ENCODE assay signal across 8 mouse cellular contexts in genomic region chr3:102733936-102734312, GRCm38 (mm10). TPM values are rescaled to one million over a fixed set of nuclear protein-coding genes. Genes with fewer than 3 reads are reported as not detected.
A peak's percentile ranks its signal among the peaks of the same experiment; 100 is the strongest.
DNase-seq lines count a peak whose midpoint lies in the region; ATAC-seq and TF ChIP-seq lines count a peak whose summit lies in the region.

No protein-coding gene starts in this region.

- H3K4me1 ChIP-seq in heart, embryonic 12.5 days (replicated peaks), result peaks cover 47% of the 10 kb centered on the region
- H3K4me1 ChIP-seq in ES-Bruce4 (ENCODE audit: control insufficient read depth, insufficient read depth, low read length), result no peaks in the 10 kb centered on the region
- H3K4me1 ChIP-seq in forebrain, postnatal 0 days (ENCODE audit: insufficient read depth), result peaks cover 8% of the 10 kb centered on the region; the same call in 1 of the 2 replicates
- H3K4me1 ChIP-seq in liver, embryonic 16.5 days (ENCODE audit: control insufficient read depth, low read depth, low read length), result no peaks in the 10 kb centered on the region; the same call in 1 of the 2 replicates

- H3K4me2 ChIP-seq in heart, embryonic 12.5 days, result peak overlapping the region; percentile 95
- peak overlapping the region; percentile 72 for H3K4me2 ChIP-seq in forebrain, postnatal 0 days (ENCODE audit: low read depth)
- H3K4me2 ChIP-seq in liver, embryonic 16.5 days (ENCODE audit: low read depth, low read length), result peak overlapping the region; percentile 79; the same call in 1 of the 2 replicates

- H3K27ac ChIP-seq in heart, embryonic 12.5 days (ENCODE audit: poor library complexity, severe bottlenecking), result peak overlapping the region; percentile 96
- no peak overlapping the region for H3K27ac ChIP-seq in ES-Bruce4 (ENCODE audit: insufficient read depth, low read length)
- 0 out of 2 replicates have a peak overlapping the region, but pooled peaks have one; percentile 74 for H3K27ac ChIP-seq in forebrain, postnatal 0 days (ENCODE audit: low read depth, low read length)
- no peak overlapping the region for H3K27ac ChIP-seq in liver, embryonic 16.5 days (ENCODE audit: low read length)

- peak overlapping the region; percentile 93 for H3K9ac ChIP-seq in heart, embryonic 12.5 days
- H3K9ac ChIP-seq in ES-Bruce4 (ENCODE audit: low read depth, poor library complexity, severe bottlenecking), result no peak overlapping the region
- H3K9ac ChIP-seq in forebrain, postnatal 0 days, result peak overlapping the region; percentile 79
- H3K9ac ChIP-seq in liver, embryonic 16.5 days (ENCODE audit: low read depth, low read length), result no peak overlapping the region

- TF ChIP-seq POLR2A in ES-Bruce4 (IDR thresholded peaks at IDR 0.05; ENCODE audit: insufficient read depth, low read length), result no peak

- no peak for ATAC-seq in heart, embryonic 12.5 days (ENCODE audit: insufficient number of reproducible peaks, low FRiP score)
- no peak; the same call in 1 of the 2 replicates for ATAC-seq in forebrain, postnatal 0 days
- no peak for ATAC-seq in liver, embryonic 16.5 days (ENCODE audit: low read depth)

- peak overlapping the region; percentile 87 for H3K4me3 ChIP-seq in heart, embryonic 12.5 days
- H3K4me3 ChIP-seq in ES-Bruce4 (ENCODE audit: low read depth, low read length), result peak overlapping the region; percentile 73
- H3K4me3 ChIP-seq in forebrain, postnatal 0 days (ENCODE audit: low read depth, low read length), result peak overlapping the region; percentile 76
- H3K4me3 ChIP-seq in liver, embryonic 16.5 days (ENCODE audit: low read depth, low read length), result no peak overlapping the region

- H3K9me3 ChIP-seq in heart, embryonic 12.5 days (replicated peaks), result no peaks in the 10 kb centered on the region
- no peaks in the 10 kb centered on the region for H3K9me3 ChIP-seq in ES-Bruce4 (replicated peaks; ENCODE audit: control insufficient read depth, insufficient read depth, low read length, poor library complexity, severe bottlenecking)
- H3K9me3 ChIP-seq in forebrain, postnatal 0 days (ENCODE audit: low read length), result no peaks in the 10 kb centered on the region
- H3K9me3 ChIP-seq in liver, embryonic 16.5 days (replicated peaks; ENCODE audit: control insufficient read depth, low read length), result no peaks in the 10 kb centered on the region

- intact Hi-C loops in heart, postnatal 10 days (cut with DNase I), result loop anchor here (2.0 to 10.0 kb wide), 2 partner anchors 23 to 261 kb away; partner anchors contain the start of gene Sike1

- no peak for TF ChIP-seq EP300 in ES-Bruce4 (IDR thresholded peaks at IDR 0.05; ENCODE audit: insufficient read depth, low read depth, low read length)

- no peak for DNase-seq in heart, postnatal 10 days
- no peak for DNase-seq in forebrain, postnatal 0 days
- no peak for DNase-seq in urinary bladder, postnatal 4 days (ENCODE audit: low spot score in 2 of 2)
- no peak for DNase-seq in testis, postnatal 14 days (ENCODE audit: low spot score)
- no peak for DNase-seq in left cerebral cortex, adult 18-20 months (ENCODE audit: low spot score in 2 of 2)

- WGBS in heart, embryonic 12.5 days, result 6% methylated on average over 6 of the region's 6 CpGs
- 22% methylated on average over 6 of the region's 6 CpGs for WGBS in forebrain, postnatal 0 days
- WGBS in liver, embryonic 16.5 days (ENCODE audit: insufficient replicate concordance), result 50% methylated on average over 6 of the region's 6 CpGs

- no peaks in the 10 kb centered on the region for H3K36me3 ChIP-seq in heart, embryonic 12.5 days
- no peaks in the 10 kb centered on the region for H3K36me3 ChIP-seq in ES-Bruce4 (ENCODE audit: control insufficient read depth, insufficient read depth, low read length, poor library complexity, severe bottlenecking)
- H3K36me3 ChIP-seq in forebrain, postnatal 0 days (ENCODE audit: insufficient read depth), result no peaks in the 10 kb centered on the region
- H3K36me3 ChIP-seq in liver, embryonic 16.5 days (ENCODE audit: control insufficient read depth, insufficient read depth), result no peaks in the 10 kb centered on the region

- TF ChIP-seq CTCF in ES-Bruce4 (IDR thresholded peaks at IDR 0.05; ENCODE audit: low read depth, low read length), result no peak
- TF ChIP-seq CTCF in forebrain, postnatal 0 days (IDR thresholded peaks at IDR 0.05; ENCODE audit: low read depth), result no peak

- no peaks in the 10 kb centered on the region for H3K27me3 ChIP-seq in heart, embryonic 12.5 days (replicated peaks)
- no peaks in the 10 kb centered on the region for H3K27me3 ChIP-seq in ES-Bruce4 (ENCODE audit: control insufficient read depth, insufficient read depth, low read length, poor library complexity, severe bottlenecking)
- no peaks in the 10 kb centered on the region for H3K27me3 ChIP-seq in forebrain, postnatal 0 days (ENCODE audit: insufficient read depth, low read length)
- peaks cover 21% of the 10 kb centered on the region for H3K27me3 ChIP-seq in liver, embryonic 16.5 days (ENCODE audit: control insufficient read depth, insufficient read depth, low read depth, low read length)

RNA-seq across cellular contexts. Expression of gene Tspan2, which starts 0.4 kb away (rescaled TPM):
- polyA plus RNA-seq in heart, embryonic 12.5 days (2016; fragmentation: Nextera tagmentation; extraction: Ambion mirVana), result 36.0 and 37.0 TPM in 2 replicates
- total RNA-seq in heart, postnatal 10 days (2021), result 10 to 100 TPM; 30.9 to 31.9 TPM
- polyA plus RNA-seq in ES-Bruce4 (2011; ENCODE audit: insufficient read depth, insufficient read length, low read depth, missing spikeins), result 9.2 and 9.3 TPM in 2 replicates
- total RNA-seq in forebrain, postnatal 0 days (2014; rRNA removed), result 12.7 and 14.0 TPM in 2 replicates
- polyA plus RNA-seq in forebrain, postnatal 0 days (2015; fragmentation: Nextera tagmentation; extraction: Ambion mirVana), result 7.0 and 10.1 TPM in 2 replicates
- 2.1 and 2.5 TPM in 2 replicates for polyA plus RNA-seq in liver, embryonic 16.5 days (2015; fragmentation: Nextera tagmentation; extraction: Ambion mirVana)
- total RNA-seq in left cerebral cortex, adult 18-20 months (2021), result 10 to 100 TPM; 34.6 to 39.4 TPM

RNA-seq across cellular contexts. Expression of gene Tshb, which starts 48.6 kb away (rescaled TPM):
- polyA plus RNA-seq in heart, embryonic 12.5 days (2016; fragmentation: Nextera tagmentation; extraction: Ambion mirVana), result 0.04 and 0.10 TPM in 2 replicates
- total RNA-seq in heart, postnatal 10 days (2021), result not detected
- polyA plus RNA-seq in ES-Bruce4 (2011; ENCODE audit: insufficient read depth, insufficient read length, low read depth, missing spikeins), result not detected in 2 replicates
- not detected in 2 replicates for total RNA-seq in forebrain, postnatal 0 days (2014; rRNA removed)
- 0.11 and 0.14 TPM in 2 replicates for polyA plus RNA-seq in forebrain, postnatal 0 days (2015; fragmentation: Nextera tagmentation; extraction: Ambion mirVana)
- polyA plus RNA-seq in liver, embryonic 16.5 days (2015; fragmentation: Nextera tagmentation; extraction: Ambion mirVana), result not detected in 2 replicates
- total RNA-seq in left cerebral cortex, adult 18-20 months (2021), result not detected

Comparison
In these comparisons a context has a peak if more than half of its experiments do, and no peak if none do; other contexts are left out.
1. H3K27ac ChIP-seq: peak in heart, embryonic 12.5 days (single experiment) and forebrain, postnatal 0 days (single experiment); none in ES-Bruce4 (single experiment) and liver, embryonic 16.5 days (single experiment).
2. H3K9ac ChIP-seq: peak in heart, embryonic 12.5 days (single experiment) and forebrain, postnatal 0 days (single experiment); none in ES-Bruce4 (single experiment) and liver, embryonic 16.5 days (single experiment).
3. Peak in every context shown above with its lines, with median percentiles within 50 percentile points of each other: H3K4me2 ChIP-seq.